Mouse (Mus musculus): ENCODE measurements around the gene Bcl2a1a. TPM values are rescaled to one million over a fixed set of nuclear protein-coding genes. Genes with fewer than 3 reads are reported as not detected.
"Not testable (repeated sequence)": the region's sequence is repeated elsewhere in the genome, so short reads cannot be mapped to it uniquely, and the experiment has no call there.

Gene Bcl2a1a
- polyA plus RNA-seq (2012; rRNA removed) = 0.28 and 0.90 TPM in 2 replicates

DNA sequence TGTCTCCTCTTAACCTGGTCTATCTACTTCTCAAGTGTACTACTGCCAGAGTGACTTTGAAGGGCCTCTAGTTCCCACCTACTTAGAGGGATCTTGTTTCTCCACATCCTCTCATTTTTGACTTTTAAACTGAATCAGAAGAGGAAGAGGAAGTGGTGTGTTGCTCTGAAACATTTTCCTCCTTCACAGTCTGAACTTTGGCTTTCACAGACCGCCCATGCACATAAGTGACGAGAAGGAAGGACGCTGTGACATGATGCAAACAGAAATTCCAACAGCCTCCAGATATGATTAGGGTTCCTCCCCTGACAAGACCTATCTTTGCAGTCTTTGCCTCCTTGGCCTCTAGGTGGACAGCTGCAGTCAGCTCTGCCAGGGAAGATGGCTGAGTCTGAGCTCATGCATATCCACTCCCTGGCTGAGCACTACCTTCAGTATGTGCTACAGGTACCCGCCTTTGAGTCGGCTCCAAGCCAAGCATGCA lies at the start of gene Bcl2a1a:
TSS of gene Bcl2a1a (plus strand) at position 231 of the 484 bp plus-strand sequence.
- H3K36me3 ChIP-seq (ENCODE audit: control insufficient read depth, insufficient read depth, low read length); H3K27ac ChIP-seq (ENCODE audit: insufficient read depth, low read depth, low read length); H3K4me1 ChIP-seq (ENCODE audit: control insufficient read depth, insufficient read depth, insufficient read length, low read length); H3K27me3 ChIP-seq (ENCODE audit: control insufficient read depth, insufficient read depth, low read length); H3K4me3 ChIP-seq (ENCODE audit: low read depth, low read length): not testable (repeated sequence)
- WGBS = 40% methylated on average over 5 of the region's 5 CpGs

DNA sequence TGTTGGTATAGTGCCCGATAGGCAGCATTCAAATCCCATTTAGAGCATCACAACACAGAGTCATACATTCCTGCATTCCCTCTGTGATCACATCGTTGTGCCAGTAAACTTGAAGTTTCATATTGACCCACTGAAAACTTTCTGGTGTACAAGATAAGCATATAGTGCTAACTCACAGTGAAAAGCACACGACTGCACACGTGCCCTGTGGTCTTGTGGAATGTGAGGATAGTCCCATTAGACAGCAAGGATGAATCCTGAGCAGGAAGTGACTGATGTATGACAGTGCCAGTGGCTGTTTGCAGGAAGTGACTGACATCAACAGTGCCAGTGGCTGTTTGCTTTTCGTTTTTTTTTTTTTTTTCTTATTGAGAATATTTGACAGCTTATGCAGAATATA lies 40.1 kb upstream of the Bcl2a1a start:
- H3K4me1 ChIP-seq (ENCODE audit: control insufficient read depth, insufficient read depth, insufficient read length, low read length); H3K27ac ChIP-seq (ENCODE audit: insufficient read depth, low read depth, low read length); H3K36me3 ChIP-seq (ENCODE audit: control insufficient read depth, insufficient read depth, low read length); H3K4me3 ChIP-seq (ENCODE audit: low read depth, low read length); H3K27me3 ChIP-seq (ENCODE audit: control insufficient read depth, insufficient read depth, low read length): not testable (repeated sequence)
- WGBS = 70% methylated on average over 5 of the region's 5 CpGs

- H3K27ac ChIP-seq (ENCODE audit: insufficient read depth, low read depth, low read length); H3K27me3 ChIP-seq (ENCODE audit: control insufficient read depth, insufficient read depth, low read length); H3K36me3 ChIP-seq (ENCODE audit: control insufficient read depth, insufficient read depth, low read length); H3K4me3 ChIP-seq (ENCODE audit: low read depth, low read length); H3K4me1 ChIP-seq (ENCODE audit: control insufficient read depth, insufficient read depth, insufficient read length, low read length): not testable (repeated sequence)
- 7% methylated on average over 2 of the region's 3 CpGs for WGBS
These were observed 18.4 kb upstream of the Bcl2a1a start for GRCm38 (mm10) chr9:88938312-88938711.

DNA sequence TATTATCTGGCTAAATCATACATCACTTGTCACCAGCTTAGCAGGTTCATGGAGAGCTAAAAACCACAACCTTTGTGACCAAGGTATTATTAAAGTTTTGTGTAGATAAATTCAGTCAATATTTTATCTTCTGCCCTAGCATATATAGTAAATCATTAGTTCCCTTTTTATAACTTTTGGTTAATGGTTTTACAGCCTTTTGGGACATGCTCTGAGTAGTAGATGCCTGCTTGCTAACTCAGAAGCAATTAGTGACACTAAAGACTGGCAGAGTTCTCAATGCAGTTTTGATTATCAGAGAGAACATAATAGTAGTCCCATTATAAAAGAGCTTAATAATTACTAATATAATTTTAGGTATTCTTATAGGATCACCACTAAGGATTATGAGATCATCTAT lies 5.2 kb upstream of the Bcl2a1a start:
- not testable (repeated sequence) for H3K4me1 ChIP-seq (ENCODE audit: control insufficient read depth, insufficient read depth, insufficient read length, low read length); H3K4me3 ChIP-seq (ENCODE audit: low read depth, low read length); H3K27ac ChIP-seq (ENCODE audit: insufficient read depth, low read depth, low read length); H3K27me3 ChIP-seq (ENCODE audit: control insufficient read depth, insufficient read depth, low read length); H3K36me3 ChIP-seq (ENCODE audit: control insufficient read depth, insufficient read depth, low read length)

DNA sequence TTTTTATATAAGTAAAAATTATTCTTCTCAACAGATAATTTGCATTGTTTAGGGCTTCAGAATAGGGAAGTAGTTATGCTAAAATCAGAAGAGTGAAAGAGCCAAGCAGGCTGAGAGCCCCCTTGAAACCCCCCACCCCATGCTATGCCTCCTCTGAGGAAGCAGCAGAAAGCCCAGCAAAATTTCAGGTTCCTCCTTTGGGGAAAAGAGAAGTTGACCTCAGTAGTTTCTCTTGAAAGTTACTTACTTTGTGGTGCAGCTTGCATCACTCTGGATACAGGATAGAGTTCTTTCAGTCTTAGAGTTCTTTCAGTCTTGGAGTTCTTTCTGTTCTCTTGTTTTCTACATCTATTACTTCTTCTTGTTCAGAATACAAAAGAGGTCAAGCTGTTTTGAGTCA lies 3.5 kb upstream of the Bcl2a1a start:
- not testable (repeated sequence) for H3K4me1 ChIP-seq (ENCODE audit: control insufficient read depth, insufficient read depth, insufficient read length, low read length); H3K27me3 ChIP-seq (ENCODE audit: control insufficient read depth, insufficient read depth, low read length); H3K4me3 ChIP-seq (ENCODE audit: low read depth, low read length); H3K27ac ChIP-seq (ENCODE audit: insufficient read depth, low read depth, low read length); H3K36me3 ChIP-seq (ENCODE audit: control insufficient read depth, insufficient read depth, low read length)

GRCm38 (mm10) chr9:88955224-88955623 lies 1.5 kb upstream of the Bcl2a1a start:
- not testable (repeated sequence) for H3K27me3 ChIP-seq (ENCODE audit: control insufficient read depth, insufficient read depth, low read length); H3K36me3 ChIP-seq (ENCODE audit: control insufficient read depth, insufficient read depth, low read length); H3K4me3 ChIP-seq (ENCODE audit: low read depth, low read length); H3K27ac ChIP-seq (ENCODE audit: insufficient read depth, low read depth, low read length); H3K4me1 ChIP-seq (ENCODE audit: control insufficient read depth, insufficient read depth, insufficient read length, low read length)
- 31% methylated on average over 1 of the region's 1 CpGs for WGBS

DNA sequence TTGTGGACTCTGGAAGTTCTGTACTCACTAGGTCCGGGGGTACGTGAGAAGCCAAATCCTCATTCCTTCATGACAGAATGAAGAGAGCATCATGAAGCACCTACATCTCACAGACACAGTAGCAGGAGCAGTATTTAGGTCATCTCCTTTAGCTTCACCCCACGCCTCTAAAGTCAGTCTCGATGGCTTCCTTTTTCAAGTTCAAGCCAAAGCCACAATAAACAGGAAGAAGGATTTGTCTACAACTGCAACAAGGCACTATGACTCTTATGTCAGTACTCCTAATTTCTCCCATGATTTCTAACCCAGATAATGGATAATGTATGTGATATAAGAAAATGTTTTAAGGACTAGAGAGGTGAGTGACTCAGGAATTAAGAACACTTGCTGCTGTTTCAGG lies 665 bp upstream of the Bcl2a1a start:
- H3K4me1 ChIP-seq (ENCODE audit: control insufficient read depth, insufficient read depth, insufficient read length, low read length); H3K27me3 ChIP-seq (ENCODE audit: control insufficient read depth, insufficient read depth, low read length); H3K27ac ChIP-seq (ENCODE audit: insufficient read depth, low read depth, low read length); H3K36me3 ChIP-seq (ENCODE audit: control insufficient read depth, insufficient read depth, low read length); H3K4me3 ChIP-seq (ENCODE audit: low read depth, low read length): not testable (repeated sequence)
- 88% methylated on average over 3 of the region's 4 CpGs for WGBS

GRCm38 (mm10) chr9:88958891-88959290 lies 2.2 kb downstream of the Bcl2a1a start:
- no peaks in the 10 kb centered on the region for H3K27me3 ChIP-seq (ENCODE audit: control insufficient read depth, insufficient read depth, low read length)
- 65% methylated on average over 3 of the region's 3 CpGs for WGBS
- H3K4me3 ChIP-seq (ENCODE audit: low read depth, low read length) = no peak overlapping the region
- no peaks in the 10 kb centered on the region for H3K4me1 ChIP-seq (ENCODE audit: control insufficient read depth, insufficient read depth, insufficient read length, low read length)
- no peak for TF ChIP-seq POLR2A (IDR thresholded peaks at IDR 0.05; ENCODE audit: low read depth, low read length)
- TF ChIP-seq CTCF (IDR thresholded peaks at IDR 0.05; ENCODE audit: extremely low read depth, insufficient read length, insufficient replicate concordance, low read depth, low read length) = no peak
- H3K36me3 ChIP-seq (ENCODE audit: control insufficient read depth, insufficient read depth, low read length) = no peaks in the 10 kb centered on the region
- H3K27ac ChIP-seq (ENCODE audit: insufficient read depth, low read depth, low read length) = no peak overlapping the region

- not testable (repeated sequence) for H3K4me3 ChIP-seq (ENCODE audit: low read depth, low read length); H3K4me1 ChIP-seq (ENCODE audit: control insufficient read depth, insufficient read depth, insufficient read length, low read length); H3K27me3 ChIP-seq (ENCODE audit: control insufficient read depth, insufficient read depth, low read length); H3K27ac ChIP-seq (ENCODE audit: insufficient read depth, low read depth, low read length); H3K36me3 ChIP-seq (ENCODE audit: control insufficient read depth, insufficient read depth, low read length)
- 47% methylated on average over 1 of the region's 1 CpGs for WGBS
These were observed 3.3 kb downstream of the Bcl2a1a start for GRCm38 (mm10) chr9:88959981-88960380.

GRCm38 (mm10) chr9:88966462-88966861 lies 9.8 kb downstream of the Bcl2a1a start:
- H3K27me3 ChIP-seq (ENCODE audit: control insufficient read depth, insufficient read depth, low read length); H3K4me3 ChIP-seq (ENCODE audit: low read depth, low read length); H3K27ac ChIP-seq (ENCODE audit: insufficient read depth, low read depth, low read length); H3K36me3 ChIP-seq (ENCODE audit: control insufficient read depth, insufficient read depth, low read length); H3K4me1 ChIP-seq (ENCODE audit: control insufficient read depth, insufficient read depth, insufficient read length, low read length): not testable (repeated sequence)
- 62% methylated on average over 1 of the region's 6 CpGs for WGBS

DNA sequence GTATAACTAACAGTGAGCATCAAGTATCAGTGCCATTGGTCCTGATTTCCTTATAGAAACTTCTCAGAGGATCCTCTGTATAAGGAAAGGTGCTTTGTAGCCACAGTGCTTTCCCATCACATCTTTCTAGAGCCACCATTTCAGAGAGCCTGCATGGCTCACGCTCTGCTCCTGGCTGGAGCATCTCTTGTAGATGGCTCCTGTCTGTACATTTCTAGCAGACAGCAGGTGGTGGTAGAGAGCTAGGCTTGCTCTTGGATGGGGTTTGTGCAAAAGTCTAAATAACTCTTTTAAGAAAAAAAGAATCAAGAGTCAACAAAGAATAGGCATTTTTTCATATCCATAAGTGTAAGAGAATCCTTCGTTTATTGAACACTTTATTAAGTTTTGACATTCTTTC lies 12.8 kb downstream of the Bcl2a1a start:
- not testable (repeated sequence) for H3K27me3 ChIP-seq (ENCODE audit: control insufficient read depth, insufficient read depth, low read length); H3K4me3 ChIP-seq (ENCODE audit: low read depth, low read length); H3K4me1 ChIP-seq (ENCODE audit: control insufficient read depth, insufficient read depth, insufficient read length, low read length); H3K27ac ChIP-seq (ENCODE audit: insufficient read depth, low read depth, low read length); H3K36me3 ChIP-seq (ENCODE audit: control insufficient read depth, insufficient read depth, low read length)
- 50% methylated on average over 1 of the region's 2 CpGs for WGBS

GRCm38 (mm10) chr9:88976875-88977274 lies 20.2 kb downstream of the Bcl2a1a start:
- H3K4me3 ChIP-seq (ENCODE audit: low read depth, low read length); H3K27ac ChIP-seq (ENCODE audit: insufficient read depth, low read depth, low read length); H3K36me3 ChIP-seq (ENCODE audit: control insufficient read depth, insufficient read depth, low read length); H3K4me1 ChIP-seq (ENCODE audit: control insufficient read depth, insufficient read depth, insufficient read length, low read length); H3K27me3 ChIP-seq (ENCODE audit: control insufficient read depth, insufficient read depth, low read length): not testable (repeated sequence)
- 71% methylated on average over 4 of the region's 4 CpGs for WGBS

Measured in small intestine, adult 2 months (tissue).